Mouse (Mus musculus) hindbrain, embryonic 10.5 days (tissue): ENCODE measurements around the gene Cbfa2t2. TPM values are rescaled to one million over a fixed set of nuclear protein-coding genes. Genes with fewer than 3 reads are reported as not detected.

Experiments used
- DNase-seq: peaks from one replicate; pipeline ENCODE4 v3.0.0-alpha.2; 2017; ENCODE audit warnings: low spot score
- H3K27ac ChIP-seq: fragments of 300-500 bp; sonication (generic); 2 replicates; pipeline ENCODE4 v1.5.1; 2016; ENCODE audit warnings: mild to moderate bottlenecking, moderate library complexity
- H3K27me3 ChIP-seq: fragments of 300-500 bp; sonication (generic); 2 replicates; pipeline ENCODE4 v1.6.1; 2016; ENCODE audit warnings: mild to moderate bottlenecking; ENCODE audit not compliant: poor library complexity, insufficient read depth, severe bottlenecking
- H3K36me3 ChIP-seq: fragments of 300-500 bp; sonication (generic); 2 replicates; pipeline ENCODE4 v1.6.1; 2016; ENCODE audit warnings: mild to moderate bottlenecking, moderate library complexity
- H3K4me1 ChIP-seq: fragments of 300-500 bp; sonication (generic); replicated peaks from 2 replicates; pipeline ENCODE4 v1.6.1; 2016; ENCODE audit warnings: mild to moderate bottlenecking
- H3K4me3 ChIP-seq: fragments of 300-500 bp; sonication (generic); 2 replicates; pipeline ENCODE4 v1.5.1; 2016; ENCODE audit warnings: mild to moderate bottlenecking, moderate library complexity
- H3K9me3 ChIP-seq: fragments of 300-500 bp; sonication (generic); 2 replicates; pipeline ENCODE4 v1.6.1; 2016; ENCODE audit warnings: mild to moderate bottlenecking, moderate library complexity
- WGBS: fragments of 180-500 bp; shearing (Covaris S2); methylation state at CpG from one replicate; pipeline ENCODE4 v1.1.7; 2016; 5-methylcytosine and 5-hydroxymethylcytosine counted together
- polyA plus RNA-seq: library from polyadenylated mRNA; unstranded; fragments of >200 nt; fragmentation: Nextera tagmentation; extraction: Ambion mirVana; gene quantifications from 2 replicates; pipeline ENCODE4 v1.2.1, GENCODE M21; 2016

Gene Cbfa2t2
- polyA plus RNA-seq, 1 experiment from 2014 or later: 79.1 TPM

DNA sequence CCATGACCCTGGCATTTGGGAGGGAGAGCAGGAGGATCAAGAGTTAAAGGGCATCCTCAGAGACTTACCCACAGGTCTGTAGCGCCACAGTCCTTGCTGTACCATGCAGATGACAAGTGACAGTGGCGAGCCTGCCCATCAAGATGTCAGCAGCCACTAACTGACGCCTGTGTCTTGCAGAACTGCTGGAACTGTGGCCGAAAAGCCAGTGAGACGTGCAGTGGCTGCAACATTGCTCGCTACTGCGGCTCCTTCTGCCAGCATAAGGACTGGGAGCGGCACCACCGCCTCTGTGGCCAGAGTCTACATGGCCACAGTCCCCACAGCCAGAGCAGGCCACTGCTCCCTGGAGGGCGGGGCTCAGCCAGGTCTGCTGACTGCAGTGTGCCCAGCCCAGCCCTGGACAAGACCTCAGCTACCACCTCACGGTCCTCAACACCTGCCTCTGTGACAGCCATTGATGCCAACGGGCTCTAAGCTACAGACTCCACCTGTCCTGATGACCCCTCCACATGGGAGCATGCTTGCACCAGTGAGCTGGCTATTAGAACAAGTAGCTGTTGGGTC, 98.5 kb downstream of the Cbfa2t2 start:
- Histone ChIP-seq H3K9me3 (no peaks in the 10 kb centered on the region), H3K27ac (no peak overlapping the region), H3K36me3 (peaks cover 92% of the 10 kb centered on the region), H3K4me3 (no peak overlapping the region), H3K4me1 (peaks cover 18% of the 10 kb centered on the region), H3K27me3 (no peaks in the 10 kb centered on the region)
- WGBS: 94% methylated on average over 12 of the region's 12 CpGs
- DNase-seq: no peak

DNA sequence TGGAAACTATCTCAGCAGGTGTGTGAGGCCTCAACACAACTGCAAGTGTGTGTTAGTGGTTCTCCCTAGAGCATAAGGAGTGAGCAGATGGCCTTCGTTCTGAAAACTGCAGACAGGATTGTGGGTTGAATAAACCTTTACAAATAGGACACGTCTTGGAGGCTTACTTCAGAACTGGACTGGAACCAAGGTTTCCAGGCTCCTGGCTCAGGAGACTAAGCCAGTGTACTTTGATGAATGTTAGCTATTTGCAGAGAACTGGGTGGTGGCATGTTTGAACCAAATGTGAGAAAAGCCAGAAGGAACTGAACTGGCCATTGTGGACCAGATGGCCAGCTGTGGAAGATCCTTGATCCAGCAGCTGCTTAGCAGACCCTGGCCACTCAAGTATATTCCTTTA, 102.0 kb downstream of the Cbfa2t2 start:
- no peak for DNase-seq
- 77% methylated on average over 2 of the region's 2 CpGs for WGBS
- Histone ChIP-seq H3K27me3 (no peaks in the 10 kb centered on the region), H3K9me3 (no peaks in the 10 kb centered on the region), H3K4me1 (peaks cover 11% of the 10 kb centered on the region), H3K27ac (no peak overlapping the region), H3K36me3 (peaks cover 65% of the 10 kb centered on the region), H3K4me3 (no peak overlapping the region)

- Histone ChIP-seq H3K27me3 (no peaks in the 10 kb centered on the region), H3K9me3 (no peaks in the 10 kb centered on the region), H3K4me1 (peaks cover 11% of the 10 kb centered on the region), H3K36me3 (peaks cover 61% of the 10 kb centered on the region), H3K4me3 (no peak overlapping the region), H3K27ac (no peak overlapping the region; the same call in 1 of the 2 replicates)
- WGBS: 70% methylated on average over 3 of the region's 3 CpGs
- DNase-seq: no peak
These were observed 102.4 kb downstream of the Cbfa2t2 start for GRCm38 (mm10) chr2:154538710-154539109.

DNA sequence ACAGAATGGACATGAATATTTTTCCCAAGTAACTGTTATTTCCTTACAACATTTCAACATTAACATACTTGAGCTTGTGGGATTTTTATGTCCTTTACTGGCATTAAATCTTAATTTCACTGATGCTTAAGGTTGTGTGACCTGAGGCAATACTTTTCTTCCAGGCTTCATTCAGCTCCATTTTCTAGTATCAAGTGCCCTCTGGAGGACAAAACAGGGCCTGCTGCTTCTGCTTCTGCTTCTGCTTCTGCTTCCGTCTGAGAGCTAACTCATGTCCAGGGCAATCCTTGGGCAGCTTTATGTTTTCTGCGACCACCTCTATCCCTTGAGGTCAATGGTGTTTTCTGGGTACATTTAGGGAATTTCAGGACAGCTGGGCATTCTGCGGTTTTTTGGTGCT, 103.4 kb downstream of the Cbfa2t2 start:
- Histone ChIP-seq H3K4me3 (no peak overlapping the region), H3K4me1 (peaks cover 11% of the 10 kb centered on the region), H3K27ac (no peak overlapping the region), H3K27me3 (no peaks in the 10 kb centered on the region), H3K9me3 (no peaks in the 10 kb centered on the region), H3K36me3 (peaks cover 50% of the 10 kb centered on the region)
- 79% methylated on average over 3 of the region's 3 CpGs for WGBS
- peak; percentile 34 for DNase-seq

GRCm38 (mm10) chr2:154541630-154542029, 105.3 kb downstream of the Cbfa2t2 start:
- WGBS: 81% methylated on average over 2 of the region's 2 CpGs
- DNase-seq: no peak
- Histone ChIP-seq H3K4me1 (peaks cover 11% of the 10 kb centered on the region), H3K4me3 (no peak overlapping the region), H3K9me3 (no peaks in the 10 kb centered on the region), H3K27me3 (no peaks in the 10 kb centered on the region), H3K36me3 (peaks cover 41% of the 10 kb centered on the region), H3K27ac (no peak overlapping the region)

- Histone ChIP-seq H3K27ac (peak overlapping the region; percentile 41; the same call in 1 of the 2 replicates), H3K4me1 (peaks cover 7% of the 10 kb centered on the region), H3K4me3 (no peak overlapping the region), H3K27me3 (peaks cover 2% of the 10 kb centered on the region; the same call in 1 of the 2 replicates), H3K9me3 (no peaks in the 10 kb centered on the region), H3K36me3 (peaks cover 20% of the 10 kb centered on the region)
- peak; percentile 2 for DNase-seq
- WGBS: 89% methylated on average over 9 of the region's 9 CpGs
These were observed 107.5 kb downstream of the Cbfa2t2 start for GRCm38 (mm10) chr2:154543567-154544347.

DNA sequence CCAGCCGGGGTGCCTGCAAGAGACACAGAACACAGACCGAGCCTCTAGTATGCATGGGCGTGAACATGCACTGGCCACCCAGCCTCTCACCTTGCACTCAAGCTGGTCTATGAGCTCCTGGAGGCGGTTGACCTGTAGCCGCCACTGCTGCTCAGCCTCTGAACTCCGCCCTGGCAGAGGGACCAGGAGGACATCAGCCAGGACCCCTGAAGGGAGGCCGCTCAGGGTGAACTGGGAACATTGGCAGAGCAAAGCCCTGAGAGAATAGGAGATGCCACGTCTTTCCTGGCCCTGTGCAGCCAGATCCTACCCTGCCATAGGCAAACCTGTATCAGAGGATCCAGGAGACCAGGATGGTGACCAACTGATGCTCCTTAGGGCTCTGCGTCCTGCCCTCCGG, 110.4 kb downstream of the Cbfa2t2 start, which contains the start of gene 1700003F12Rik:
Gene 1700003F12Rik, plus strand, starts transcription at position 375 of the 400 bp plus-strand sequence.
- 90% methylated on average over 10 of the region's 10 CpGs for WGBS
- H3K27me3 ChIP-seq: peaks cover 31% of the 10 kb centered on the region
- DNase-seq: peak; percentile 2

GRCm38 (mm10) chr2:154548688-154549087, 112.4 kb downstream of the Cbfa2t2 start:
- Histone ChIP-seq H3K9me3 (no peaks in the 10 kb centered on the region), H3K36me3 (peaks cover 22% of the 10 kb centered on the region), H3K4me1 (peaks cover 36% of the 10 kb centered on the region), H3K4me3 (peak overlapping the region; percentile 55), H3K27ac (peak overlapping the region; percentile 87; the same call in 1 of the 2 replicates), H3K27me3 (peaks cover 48% of the 10 kb centered on the region)
- WGBS: 38% methylated on average over 3 of the region's 3 CpGs
- DNase-seq: peak; percentile 63

More for the DNA sequence above, 110.4 kb downstream of the Cbfa2t2 start, which contains the start of gene 1700003F12Rik:
- H3K27ac ChIP-seq: no peak within 1 kb of the TSS
- no peak within 1 kb of the TSS for H3K4me3 ChIP-seq
- H3K36me3 ChIP-seq: peaks cover 10% of the 10 kb centered on the region
- H3K4me1 ChIP-seq: peaks cover 22% of the 10 kb centered on the region
- H3K9me3 ChIP-seq: no peaks in the 10 kb centered on the region

- H3K27ac ChIP-seq: peak overlapping the region; percentile 87
These were observed 113.0 kb downstream of the Cbfa2t2 start for GRCm38 (mm10) chr2:154549127-154549885.

DNA sequence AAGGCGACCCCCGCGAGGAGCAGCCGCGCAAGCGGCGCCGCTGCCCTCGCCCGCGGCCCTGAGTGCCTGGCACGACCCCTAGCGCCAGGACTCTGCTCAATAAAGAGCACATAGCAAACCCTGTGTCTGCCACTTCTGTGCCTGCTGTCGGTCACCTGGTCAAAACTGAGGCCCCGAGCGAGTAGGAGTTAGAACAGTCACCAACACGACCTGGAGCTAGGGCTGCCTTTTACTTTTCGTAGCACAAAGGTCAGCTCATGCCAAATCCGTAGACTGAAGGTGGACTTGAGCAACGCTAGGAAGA, 113.6 kb downstream of the Cbfa2t2 start:
- DNase-seq: no peak
- H3K36me3 ChIP-seq: peaks cover 32% of the 10 kb centered on the region
- no peaks in the 10 kb centered on the region for H3K9me3 ChIP-seq
- 13% methylated on average over 20 of the region's 20 CpGs for WGBS
- peaks cover 57% of the 10 kb centered on the region for H3K27me3 ChIP-seq
- peaks cover 41% of the 10 kb centered on the region for H3K4me1 ChIP-seq
- H3K27ac ChIP-seq: peak overlapping the region; percentile 87
- H3K4me3 ChIP-seq: peak overlapping the region; percentile 55

More at GRCm38 (mm10) chr2:154549127-154549885, 113.0 kb downstream of the Cbfa2t2 start:
- WGBS: 2% methylated on average over 42 of the region's 48 CpGs
- H3K36me3 ChIP-seq: peaks cover 27% of the 10 kb centered on the region
- no peaks in the 10 kb centered on the region for H3K9me3 ChIP-seq
- peak; percentile 85 for DNase-seq
- H3K27me3 ChIP-seq: peaks cover 52% of the 10 kb centered on the region
- H3K4me1 ChIP-seq: peaks cover 36% of the 10 kb centered on the region
- peak overlapping the region; percentile 55 for H3K4me3 ChIP-seq

GRCm38 (mm10) chr2:154550937-154551336, 114.7 kb downstream of the Cbfa2t2 start:
- Histone ChIP-seq H3K36me3 (peaks cover 32% of the 10 kb centered on the region), H3K9me3 (no peaks in the 10 kb centered on the region), H3K4me3 (no peak overlapping the region), H3K27me3 (peaks cover 57% of the 10 kb centered on the region), H3K27ac (no peak overlapping the region), H3K4me1 (peaks cover 42% of the 10 kb centered on the region)
- no peak for DNase-seq
- WGBS: 79% methylated on average over 2 of the region's 2 CpGs

GRCm38 (mm10) chr2:154551476-154551875, 115.2 kb downstream of the Cbfa2t2 start, which contains the start of gene Actl10:
Gene Actl10, plus strand, starts transcription at chr2:154551776.
- Histone ChIP-seq H3K27me3 (peaks cover 57% of the 10 kb centered on the region), H3K27ac (peak within 1 kb of the TSS; percentile 79), H3K4me1 (peaks cover 46% of the 10 kb centered on the region), H3K4me3 (peak within 1 kb of the TSS; percentile 36), H3K36me3 (peaks cover 29% of the 10 kb centered on the region), H3K9me3 (no peaks in the 10 kb centered on the region)
- WGBS: 82% methylated on average over 4 of the region's 4 CpGs
- no peak for DNase-seq
